Mouse (Mus musculus) neural tube, embryonic 11.5 days (tissue): ENCODE data around the gene Islr2. TPM values are rescaled to one million over a fixed set of nuclear protein-coding genes. Genes with fewer than 3 reads are reported as not detected.
A peak's percentile ranks its signal among the peaks of the same experiment; 100 is the strongest.

Experiments used
- ATAC-seq: fragments of 200-750 bp; cut with Nextera tagmentation; 2 replicates; pipeline ENCODE4 v1.8.0; 2017; ENCODE audit warnings: moderate number of reproducible peaks, mild to moderate bottlenecking, moderate TSS enrichment, moderate library complexity; ENCODE audit not compliant: insufficient read depth, low FRiP score, low TSS enrichment
- DNase-seq: peaks from one replicate; pipeline ENCODE4 v3.0.0-alpha.2; 2015; ENCODE audit warnings: low spot score
- H3K27ac ChIP-seq: fragments of 300-500 bp; sonication (generic); 2 replicates; pipeline ENCODE4 v1.5.1; 2014; ENCODE audit warnings: low read depth, mild to moderate bottlenecking, low read length
- H3K27me3 ChIP-seq: fragments of 300-500 bp; sonication (generic); 2 replicates; pipeline ENCODE4 v1.6.1; 2014; ENCODE audit warnings: mild to moderate bottlenecking, low read length, mixed read lengths; ENCODE audit not compliant: control insufficient read depth, insufficient read depth
- H3K36me3 ChIP-seq: fragments of 300-500 bp; sonication (generic); 2 replicates; pipeline ENCODE4 v1.6.1; 2014; ENCODE audit warnings: mild to moderate bottlenecking, low read length, moderate library complexity, mixed read lengths; ENCODE audit not compliant: control insufficient read depth, insufficient read depth
- H3K4me1 ChIP-seq: fragments of 300-500 bp; sonication (generic); 2 replicates; pipeline ENCODE4 v1.6.1; 2014; ENCODE audit warnings: low read length, mixed read lengths; ENCODE audit not compliant: control insufficient read depth, insufficient read depth
- H3K4me2 ChIP-seq: fragments of 300-500 bp; sonication (generic); 2 replicates; pipeline ENCODE4 v1.6.1; 2014; ENCODE audit warnings: low read depth, mild to moderate bottlenecking, moderate library complexity
- H3K4me3 ChIP-seq: fragments of 300-500 bp; sonication (generic); 2 replicates; pipeline ENCODE4 v1.5.1; 2014; ENCODE audit warnings: low read depth, low read length
- H3K9ac ChIP-seq: fragments of 300-500 bp; sonication (generic); 2 replicates; pipeline ENCODE4 v1.6.1; 2014; ENCODE audit warnings: mild to moderate bottlenecking, low read length
- H3K9me3 ChIP-seq: fragments of 300-500 bp; sonication (generic); 2 replicates; pipeline ENCODE4 v1.6.1; 2016; ENCODE audit warnings: low read length; ENCODE audit not compliant: control insufficient read depth
- WGBS: fragments of 180-500 bp; shearing (Covaris S2); extraction: QIAGEN DNeasy Blood & Tissue Kit; methylation state at CpG from one replicate; pipeline ENCODE4 v1.1.7; 2014; 5-methylcytosine and 5-hydroxymethylcytosine counted together
- polyA plus RNA-seq: library from polyadenylated mRNA; unstranded; fragments of >200 nt; fragmentation: Nextera tagmentation; extraction: Ambion mirVana; gene quantifications from 2 replicates; pipeline ENCODE4 v1.2.1, GENCODE M21; 2014

The Islr2 gene
- polyA plus RNA-seq, 1 experiment from 2014 or later, result 9.3 TPM

- Histone ChIP-seq H3K4me2 (peak overlapping the region; percentile 44), H3K4me3 (peak overlapping the region; percentile 27), H3K27me3 (peaks cover 86% of the 10 kb centered on the region), H3K4me1 (peaks cover 32% of the 10 kb centered on the region), H3K9me3 (no peaks in the 10 kb centered on the region), H3K36me3 (no peaks in the 10 kb centered on the region), H3K9ac (peak overlapping the region; percentile 41), H3K27ac (peak overlapping the region; percentile 39; the same call in 1 of the 2 replicates)
- DNase-seq, result no peak
- WGBS, result 5% methylated on average over 11 of the region's 11 CpGs
- ATAC-seq, result no peak
Observed at GRCm38 (mm10) chr9:58200270-58201090, 3.6 kb downstream of the Islr2 start.

- Histone ChIP-seq H3K9me3 (no peaks in the 10 kb centered on the region), H3K9ac (peak overlapping the region; percentile 35), H3K27ac (0 out of 2 replicates have a peak overlapping the region, but pooled peaks have one; percentile 39), H3K36me3 (no peaks in the 10 kb centered on the region), H3K4me3 (peak overlapping the region; percentile 29), H3K27me3 (peaks cover 91% of the 10 kb centered on the region), H3K4me1 (peaks cover 32% of the 10 kb centered on the region), H3K4me2 (peak overlapping the region; percentile 44)
- ATAC-seq (no peak), DNase-seq (peak; percentile 51)
- under 1% methylated on average over 41 of the region's 41 CpGs for WGBS
Observed at GRCm38 (mm10) chr9:58199381-58200269, 4.5 kb downstream of the Islr2 start.

DNA sequence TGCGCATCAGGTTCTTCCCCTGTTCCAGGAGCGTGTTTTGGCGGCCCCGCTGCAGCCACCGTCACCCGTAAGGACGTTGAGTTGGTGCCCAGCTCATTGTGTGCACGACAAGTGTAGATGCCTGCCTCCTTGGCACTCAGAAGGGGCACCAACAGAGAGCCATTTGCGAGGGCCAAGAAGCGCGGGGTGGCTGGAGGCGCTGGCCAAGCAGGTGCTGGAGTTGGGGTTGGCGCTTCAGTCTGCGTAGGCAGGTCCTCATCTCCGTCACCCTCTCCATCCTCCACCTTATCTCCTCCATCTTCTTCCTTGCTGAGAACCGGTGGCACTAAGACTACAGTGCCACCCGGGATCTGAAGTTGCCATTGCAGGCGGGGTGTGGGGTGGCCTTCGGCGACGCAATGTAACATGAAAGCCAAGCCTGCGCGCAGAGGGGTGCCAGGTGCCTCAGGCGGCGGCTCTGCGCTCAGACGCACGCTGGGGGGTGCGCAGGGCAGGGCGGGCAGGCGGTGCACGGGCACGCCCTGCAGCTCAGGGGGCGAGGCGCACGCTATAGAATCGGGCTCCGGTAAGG, 5.2 kb downstream of the Islr2 start:
- ATAC-seq, result no peak
- DNase-seq, result peak; percentile 20
- peak overlapping the region; percentile 35 for H3K9ac ChIP-seq
- peak overlapping the region; percentile 44 for H3K4me2 ChIP-seq
- no peaks in the 10 kb centered on the region for H3K9me3 ChIP-seq
- H3K36me3 ChIP-seq, result no peaks in the 10 kb centered on the region
- WGBS, result under 1% methylated on average over 38 of the region's 38 CpGs
- H3K4me1 ChIP-seq, result peaks cover 32% of the 10 kb centered on the region
- H3K27me3 ChIP-seq, result peaks cover 93% of the 10 kb centered on the region
- peak overlapping the region; percentile 29 for H3K4me3 ChIP-seq
- H3K27ac ChIP-seq, result 0 out of 2 replicates have a peak overlapping the region, but pooled peaks have one; percentile 39

DNA sequence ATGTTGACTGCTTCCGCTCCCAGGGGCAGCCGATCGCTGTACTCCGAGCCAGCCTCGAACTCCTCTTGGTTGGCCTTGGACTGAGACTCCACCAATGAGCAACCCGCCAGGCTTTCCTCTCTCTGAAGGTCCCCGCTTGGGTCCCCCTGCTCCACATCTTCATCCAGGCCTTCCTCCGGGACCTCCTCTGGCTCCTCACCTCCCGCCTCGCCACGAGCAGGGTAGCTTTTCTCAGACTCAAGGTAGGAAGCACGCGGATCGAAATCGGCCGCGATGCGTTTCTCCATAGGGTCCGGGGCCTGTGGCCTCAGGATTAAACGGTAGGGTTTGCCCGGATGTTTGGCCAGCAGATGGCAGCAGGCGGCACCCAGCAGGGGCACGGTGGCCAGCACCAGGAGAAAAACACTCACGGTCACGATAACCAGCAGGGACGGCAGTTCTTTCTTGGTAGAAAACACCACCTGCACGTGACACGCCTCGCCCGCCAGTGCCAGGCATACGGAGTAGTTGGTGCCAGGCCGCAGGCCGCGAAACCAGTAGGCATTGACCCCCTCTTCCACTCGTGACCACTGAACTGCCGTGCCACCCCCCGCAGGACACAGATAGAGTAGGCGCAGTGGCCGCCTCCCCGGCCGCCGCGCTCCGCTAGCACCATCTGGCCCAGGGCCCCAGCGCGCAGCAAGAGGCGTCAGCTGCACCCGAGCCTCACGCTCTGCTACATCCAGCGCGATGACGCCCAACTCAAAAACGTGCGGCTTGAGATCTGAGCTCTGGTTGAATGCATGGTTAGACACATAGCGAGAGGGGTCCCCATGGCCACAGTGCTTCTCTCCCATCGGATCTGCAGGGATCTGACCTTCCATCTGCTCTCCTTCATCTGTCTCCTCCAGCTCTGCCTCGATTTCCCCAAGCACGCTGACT, 6.1 kb downstream of the Islr2 start:
- Histone ChIP-seq H3K4me1 (peaks cover 32% of the 10 kb centered on the region), H3K27me3 (peaks cover 85% of the 10 kb centered on the region), H3K4me3 (peak overlapping the region; percentile 29), H3K9ac (peak overlapping the region; percentile 35; the same call in 1 of the 2 replicates), H3K9me3 (no peaks in the 10 kb centered on the region), H3K4me2 (peak overlapping the region; percentile 44), H3K27ac (0 out of 2 replicates have a peak overlapping the region, but pooled peaks have one; percentile 3), H3K36me3 (no peaks in the 10 kb centered on the region)
- no peak for ATAC-seq
- WGBS, result under 1% methylated on average over 58 of the region's 58 CpGs
- DNase-seq, result peak; percentile 68

DNA sequence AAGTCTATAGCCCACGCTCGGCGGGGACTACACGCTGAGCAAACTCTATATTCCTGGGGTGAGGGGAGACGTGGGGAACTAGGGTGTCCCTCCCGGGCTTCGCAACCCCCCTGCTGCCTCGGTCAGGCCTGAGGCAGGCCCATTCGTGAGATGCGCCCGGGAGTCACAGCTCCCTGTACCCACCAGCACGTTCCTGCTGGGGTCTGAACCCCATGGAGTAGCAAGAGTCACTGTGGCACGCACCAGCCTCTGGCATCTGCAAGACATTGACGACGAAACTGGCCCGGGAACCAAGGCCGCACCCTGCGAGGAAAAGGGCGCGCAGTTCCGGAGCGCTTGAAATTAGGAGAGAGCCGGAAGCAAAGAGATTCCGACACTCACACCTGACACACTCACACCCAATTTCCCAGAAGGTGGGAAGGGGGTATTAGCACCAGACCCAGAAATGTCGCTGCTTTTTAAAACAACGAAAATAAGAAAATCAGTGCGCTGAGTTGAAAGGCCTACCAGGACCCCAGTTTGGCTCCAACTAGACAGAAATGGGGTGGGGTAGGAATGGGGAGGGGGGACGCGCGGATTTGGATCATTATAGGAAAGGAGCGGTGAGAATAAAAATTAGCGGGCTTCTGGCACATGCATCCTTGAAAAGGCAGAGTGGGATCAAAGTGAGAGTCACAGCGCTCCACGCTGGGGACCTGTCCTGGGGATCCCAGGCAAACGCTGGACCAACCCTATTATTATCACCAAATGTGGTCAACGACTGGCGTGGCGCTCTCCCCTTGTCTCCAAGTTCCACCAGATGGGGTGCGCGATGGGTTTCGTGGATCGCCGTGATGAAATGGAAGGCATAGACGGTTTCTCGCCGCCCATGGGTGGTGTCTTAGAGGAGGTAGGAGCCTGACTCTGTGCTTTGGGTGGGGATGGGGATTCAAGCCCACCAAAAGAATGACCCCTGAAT, 7.2 kb downstream of the Islr2 start:
- DNase-seq, result peak; percentile 36
- no peak for ATAC-seq
- Histone ChIP-seq H3K4me2 (peak overlapping the region; percentile 44), H3K27ac (no peak overlapping the region), H3K4me1 (peaks cover 26% of the 10 kb centered on the region), H3K36me3 (no peaks in the 10 kb centered on the region), H3K27me3 (peaks cover 74% of the 10 kb centered on the region), H3K4me3 (peak overlapping the region; percentile 29), H3K9me3 (no peaks in the 10 kb centered on the region), H3K9ac (peak overlapping the region; percentile 50)
- WGBS, result 1% methylated on average over 46 of the region's 46 CpGs

DNA sequence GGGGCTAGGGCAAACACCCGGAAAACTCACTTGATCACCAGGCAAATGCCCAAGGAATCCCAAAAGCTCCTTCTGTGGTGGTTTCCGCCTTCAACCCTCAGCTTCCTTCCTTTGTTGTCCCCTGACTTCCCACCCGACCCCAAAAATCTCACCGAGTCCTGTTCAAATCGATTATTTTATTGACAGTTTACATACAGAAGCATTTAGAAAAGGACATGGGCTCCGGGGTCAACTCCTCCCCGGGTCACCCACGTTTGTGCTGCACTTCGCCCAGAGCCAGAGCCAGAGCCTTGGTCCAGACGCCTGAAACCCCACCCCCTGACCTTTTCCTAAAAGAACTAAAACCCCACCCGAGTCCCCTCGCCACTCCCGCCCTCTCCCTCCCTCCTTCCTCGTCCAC, 8.0 kb downstream of the Islr2 start:
- no peak for DNase-seq
- 3% methylated on average over 14 of the region's 14 CpGs for WGBS
- Histone ChIP-seq H3K4me2 (peak overlapping the region; percentile 30), H3K27me3 (peaks cover 66% of the 10 kb centered on the region), H3K9ac (peak overlapping the region; percentile 14; the same call in 1 of the 2 replicates), H3K9me3 (no peaks in the 10 kb centered on the region), H3K36me3 (no peaks in the 10 kb centered on the region), H3K4me1 (peaks cover 20% of the 10 kb centered on the region), H3K27ac (no peak overlapping the region), H3K4me3 (peak overlapping the region; percentile 16)
- no peak for ATAC-seq

- no peaks in the 10 kb centered on the region for H3K36me3 ChIP-seq
- H3K27me3 ChIP-seq, result peaks cover 61% of the 10 kb centered on the region
- no peaks in the 10 kb centered on the region for H3K9me3 ChIP-seq
- H3K4me2 ChIP-seq, result no peak overlapping the region
- DNase-seq, result no peak
- WGBS, result 10% methylated on average over 1 of the region's 1 CpGs
- 0 out of 2 replicates have a peak overlapping the region, but pooled peaks have one; percentile 16 for H3K4me3 ChIP-seq
- 0 out of 2 replicates have a peak overlapping the region, but pooled peaks have one; percentile 14 for H3K9ac ChIP-seq
- H3K27ac ChIP-seq, result no peak overlapping the region
- peaks cover 20% of the 10 kb centered on the region for H3K4me1 ChIP-seq
- ATAC-seq, result no peak
Observed at GRCm38 (mm10) chr9:58195671-58196070, 8.4 kb downstream of the Islr2 start.
